Mouse (Mus musculus) urinary bladder, postnatal 4 days (tissue): Measurements from ENCODE around the gene Gm8298.
"Not testable (repeated sequence)": the region's sequence is repeated elsewhere in the genome, so short reads cannot be mapped to it uniquely, and the experiment has no call there.

Experiments used
- DNase-seq, 2 experiments: peaks; one replicate each; pipeline ENCODE4 v3.0.0; 2021 to 2022; ENCODE audit warnings: low spot score in 2 of 2

Gm8298 gene

DNA sequence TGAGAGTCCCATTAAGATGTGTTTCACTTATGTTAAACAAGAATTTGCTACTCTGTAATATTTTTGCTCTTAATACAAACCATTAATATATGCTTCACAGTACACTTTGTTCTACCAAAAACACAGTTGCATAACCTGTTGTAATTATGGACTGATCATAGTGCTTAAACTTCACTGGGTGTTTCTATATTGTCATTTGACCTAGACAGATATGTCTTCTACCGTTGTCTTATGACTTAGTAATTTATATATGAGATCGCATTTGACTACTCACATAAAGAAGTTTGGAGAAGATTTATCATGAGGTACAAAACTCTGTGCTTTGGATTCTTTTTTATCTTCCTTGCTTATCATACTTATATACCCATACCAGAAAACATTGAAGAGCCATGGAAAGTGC, at the start of gene Gm8298:
Gene Gm8298 (plus strand): TSS at position 301 of the 400 bp plus-strand sequence.
- DNase-seq, result no peak

DNA sequence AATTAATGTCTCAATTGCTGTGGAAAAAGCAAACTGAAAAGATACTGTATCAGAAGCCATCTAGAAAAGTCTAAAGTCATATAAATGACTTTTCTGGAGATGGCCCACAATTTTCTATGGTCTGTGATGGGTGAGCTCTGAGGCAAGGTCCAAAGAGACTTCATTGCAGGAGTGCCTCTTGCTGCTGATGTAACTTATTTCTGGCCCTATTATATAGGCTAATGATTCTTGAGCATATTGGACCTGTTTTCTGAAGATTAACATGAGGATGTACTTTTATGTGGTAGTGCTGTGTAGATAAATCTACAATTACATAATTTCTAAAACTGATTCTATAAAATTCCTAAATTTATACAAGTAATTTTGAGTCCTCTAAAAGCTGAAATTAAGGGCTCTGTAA, 47.7 kb upstream of the Gm8298 start:
- DNase-seq, result no peak

DNA sequence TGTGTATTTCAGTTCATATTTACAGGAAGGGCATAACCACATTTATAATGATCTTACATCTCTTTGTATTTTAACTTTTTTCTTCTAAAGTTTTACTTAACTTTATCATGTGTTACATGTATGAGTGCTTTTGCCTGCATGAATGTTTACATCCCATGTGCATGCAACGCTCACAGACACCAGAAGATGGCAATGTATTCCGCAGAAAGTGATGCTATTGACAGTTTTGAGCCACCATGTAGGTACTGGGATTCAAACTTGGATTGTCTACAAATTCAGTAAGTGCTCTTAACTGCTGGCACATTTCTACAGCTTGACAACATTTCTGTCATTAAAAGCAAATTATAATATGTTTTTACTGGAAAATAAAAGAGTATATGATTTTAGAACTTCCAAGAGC, 9.9 kb downstream of the Gm8298 start:
- no peak for DNase-seq

GRCm38 (mm10) chr3:59877601-59878000, 16.8 kb downstream of the Gm8298 start:
- DNase-seq, result not testable (repeated sequence)

- not testable (repeated sequence) for DNase-seq
These were observed 19.1 kb downstream of the Gm8298 start for GRCm38 (mm10) chr3:59879801-59880554.

DNA sequence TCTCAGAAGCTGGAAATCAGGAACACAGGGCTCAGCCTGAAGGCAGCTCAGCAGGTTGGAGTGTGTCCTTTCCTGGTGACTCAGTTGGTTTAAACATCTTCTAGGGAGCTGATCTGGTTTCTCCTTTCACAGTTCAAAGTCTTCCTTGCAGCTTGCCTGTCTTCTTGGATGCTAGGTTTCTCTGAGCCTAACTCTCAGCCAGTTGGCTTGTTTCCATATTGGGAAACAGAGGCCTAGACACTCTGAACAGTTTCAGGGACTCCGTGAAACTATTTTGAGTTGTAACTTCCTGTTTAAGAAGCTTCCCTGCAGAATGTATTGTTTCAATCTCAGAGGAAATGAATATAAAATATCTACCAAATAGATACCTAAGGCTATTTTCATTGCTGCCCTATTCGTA, 32.4 kb downstream of the Gm8298 start:
- DNase-seq, result no peak

DNA sequence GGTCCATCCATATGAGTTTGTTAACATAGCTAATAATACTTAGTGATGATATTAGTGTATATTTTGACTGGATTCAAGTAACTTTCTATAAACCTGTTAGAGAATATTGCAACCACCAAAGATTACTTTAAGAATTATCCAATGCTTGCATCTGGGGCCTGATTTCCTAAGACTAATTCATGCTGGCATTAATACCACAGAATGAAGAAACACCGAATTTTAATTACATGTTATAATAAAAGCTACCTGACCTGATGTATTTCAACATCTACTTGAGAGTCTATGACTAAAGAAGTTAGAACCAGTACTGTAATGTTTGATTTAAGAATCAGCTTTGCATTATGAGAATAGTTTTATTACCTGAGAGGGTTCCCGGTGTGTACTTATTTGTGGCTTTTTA, 64.1 kb downstream of the Gm8298 start, which contains the start of gene C130079G13Rik:
Gene C130079G13Rik (plus strand): TSS at position 301 of the 400 bp plus-strand sequence.
- no peak for DNase-seq
